Mouse (Mus musculus): ENCODE results near the gene Mbtps1. TPM values are rescaled to one million over a fixed set of nuclear protein-coding genes. Genes with fewer than 3 reads are reported as not detected.

Mbtps1 gene
- polyA plus RNA-seq, 1 experiment from 2014 or later, result 72.4 TPM

DNA sequence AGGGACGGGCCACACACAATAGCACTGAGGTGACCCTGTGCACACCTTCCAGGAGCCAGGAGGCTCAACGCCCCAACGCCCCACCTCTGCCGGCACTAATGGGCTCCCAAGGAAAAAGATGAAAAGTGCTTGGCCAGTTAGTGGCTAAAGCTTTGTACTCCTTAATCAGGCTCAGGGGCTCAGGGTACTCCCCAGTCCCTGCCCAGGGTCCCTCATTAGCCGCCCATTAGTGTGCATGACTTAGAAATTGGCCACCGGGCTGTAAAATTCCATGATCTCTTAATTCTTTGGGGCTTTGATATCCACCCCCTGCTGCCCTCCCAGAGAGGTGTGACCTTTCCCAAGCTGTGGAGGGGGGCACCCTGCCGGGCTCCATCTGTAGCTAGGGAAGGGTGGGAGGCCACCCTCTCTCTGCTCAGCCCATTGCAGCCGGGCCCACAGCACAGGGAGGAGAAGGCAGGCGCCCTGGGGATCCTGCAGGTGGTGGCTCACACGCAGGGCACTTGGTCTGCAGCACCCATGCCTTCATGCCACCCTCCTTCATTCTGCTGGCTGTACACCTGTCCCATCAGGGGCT lies 55.3 kb downstream of the Mbtps1 start:
- Histone ChIP-seq H3K4me1 (ENCODE audit: control insufficient read depth, insufficient read depth, low read length) (no peaks in the 10 kb centered on the region), H3K9ac (ENCODE audit: low read length) (no peak overlapping the region), H3K27ac (ENCODE audit: low read length) (no peak overlapping the region), H3K4me2 (ENCODE audit: low read depth, low read length) (no peak overlapping the region), H3K4me3 (ENCODE audit: low read length) (no peak overlapping the region), H3K36me3 (ENCODE audit: control insufficient read depth, insufficient read depth) (peaks cover 11% of the 10 kb centered on the region), H3K27me3 (ENCODE audit: control insufficient read depth, insufficient read depth, low read length) (peaks cover 5% of the 10 kb centered on the region; the same call in 1 of the 2 replicates), H3K9me3 (replicated peaks; ENCODE audit: control insufficient read depth, low read length) (no peaks in the 10 kb centered on the region)
- ATAC-seq (replicated peaks; ENCODE audit: extremely low read depth, insufficient read depth, low FRiP score), result no peak
- 62% methylated on average over 10 of the region's 10 CpGs for WGBS

GRCm38 (mm10) chr8:119502111-119502510 lies 56.4 kb downstream of the Mbtps1 start:
- no peak for ATAC-seq (replicated peaks; ENCODE audit: extremely low read depth, insufficient read depth, low FRiP score)
- Histone ChIP-seq H3K4me2 (ENCODE audit: low read depth, low read length) (no peak overlapping the region), H3K4me1 (ENCODE audit: control insufficient read depth, insufficient read depth, low read length) (no peaks in the 10 kb centered on the region), H3K27me3 (ENCODE audit: control insufficient read depth, insufficient read depth, low read length) (peaks cover 5% of the 10 kb centered on the region; the same call in 1 of the 2 replicates), H3K27ac (ENCODE audit: low read length) (no peak overlapping the region), H3K36me3 (ENCODE audit: control insufficient read depth, insufficient read depth) (peaks cover 1% of the 10 kb centered on the region), H3K9me3 (replicated peaks; ENCODE audit: control insufficient read depth, low read length) (no peaks in the 10 kb centered on the region), H3K4me3 (ENCODE audit: low read length) (no peak overlapping the region), H3K9ac (ENCODE audit: low read length) (no peak overlapping the region)
- 40% methylated on average over 4 of the region's 4 CpGs for WGBS

GRCm38 (mm10) chr8:119501598-119501997 lies 56.9 kb downstream of the Mbtps1 start, which contains the start of gene Slc38a8:
Gene Slc38a8 (minus strand): TSS chr8:119501698.
- no peaks in the 10 kb centered on the region for H3K4me1 ChIP-seq (ENCODE audit: control insufficient read depth, insufficient read depth, low read length)
- peaks cover 5% of the 10 kb centered on the region; the same call in 1 of the 2 replicates for H3K27me3 ChIP-seq (ENCODE audit: control insufficient read depth, insufficient read depth, low read length)
- WGBS, result 41% methylated on average over 5 of the region's 5 CpGs
- H3K27ac ChIP-seq (ENCODE audit: low read length), result no peak within 1 kb of the TSS
- H3K36me3 ChIP-seq (ENCODE audit: control insufficient read depth, insufficient read depth), result no peaks in the 10 kb centered on the region
- H3K4me3 ChIP-seq (ENCODE audit: low read length), result no peak within 1 kb of the TSS
- H3K9ac ChIP-seq (ENCODE audit: low read length), result no peak within 1 kb of the TSS
- no peaks in the 10 kb centered on the region for H3K9me3 ChIP-seq (replicated peaks; ENCODE audit: control insufficient read depth, low read length)
- H3K4me2 ChIP-seq (ENCODE audit: low read depth, low read length), result no peak within 1 kb of the TSS
- no peak for ATAC-seq (replicated peaks; ENCODE audit: extremely low read depth, insufficient read depth, low FRiP score)

DNA sequence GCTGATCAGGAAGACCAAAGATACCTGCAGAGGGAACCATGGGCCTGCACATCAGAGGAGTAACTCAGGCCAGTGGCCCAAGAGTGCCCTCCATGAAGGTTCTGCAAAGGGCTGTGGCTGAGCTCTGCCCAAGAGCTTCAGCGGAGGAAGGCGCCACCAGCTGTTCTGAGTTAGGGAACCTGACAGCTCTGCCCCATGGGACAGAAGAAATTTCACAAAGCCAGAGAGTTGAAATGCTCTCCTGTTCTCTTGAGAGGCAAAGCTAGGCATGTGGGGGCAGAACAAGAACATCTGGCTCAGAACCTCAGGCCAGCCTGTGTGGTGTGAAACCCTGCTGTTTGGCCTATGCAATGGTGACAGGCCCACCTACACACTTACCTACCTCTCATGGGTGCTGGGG lies 58.7 kb downstream of the Mbtps1 start:
- Histone ChIP-seq H3K4me1 (ENCODE audit: control insufficient read depth, insufficient read depth, low read length) (no peaks in the 10 kb centered on the region), H3K9ac (ENCODE audit: low read length) (no peak overlapping the region), H3K9me3 (replicated peaks; ENCODE audit: control insufficient read depth, low read length) (no peaks in the 10 kb centered on the region), H3K4me2 (ENCODE audit: low read depth, low read length) (no peak overlapping the region), H3K4me3 (ENCODE audit: low read length) (no peak overlapping the region), H3K27ac (ENCODE audit: low read length) (no peak overlapping the region), H3K36me3 (ENCODE audit: control insufficient read depth, insufficient read depth) (no peaks in the 10 kb centered on the region), H3K27me3 (ENCODE audit: control insufficient read depth, insufficient read depth, low read length) (peaks cover 5% of the 10 kb centered on the region; the same call in 1 of the 2 replicates)
- no peak for ATAC-seq (replicated peaks; ENCODE audit: extremely low read depth, insufficient read depth, low FRiP score)
- 86% methylated on average over 2 of the region's 2 CpGs for WGBS

DNA sequence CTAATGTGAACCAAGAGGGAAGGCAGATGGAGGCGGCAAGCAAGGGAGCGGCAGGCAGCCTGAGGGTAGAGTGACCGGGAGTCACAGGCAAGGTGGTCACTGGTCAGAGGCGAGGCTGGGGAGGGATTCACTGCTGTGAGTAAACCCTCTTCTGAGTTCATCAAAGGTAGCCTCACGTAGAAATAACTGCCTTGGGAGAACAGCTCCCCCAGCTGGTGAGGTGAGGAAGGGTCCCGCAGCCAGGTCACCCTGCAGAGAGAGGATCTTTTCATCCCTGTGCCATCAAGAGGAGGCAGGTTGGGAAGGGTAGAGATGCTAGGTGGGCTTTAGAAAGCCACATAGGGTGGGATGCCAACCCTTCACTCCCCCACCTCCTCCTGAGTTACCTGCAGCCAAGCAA lies 61.7 kb downstream of the Mbtps1 start:
- ATAC-seq (replicated peaks; ENCODE audit: extremely low read depth, insufficient read depth, low FRiP score), result no peak
- no peak overlapping the region for H3K4me3 ChIP-seq (ENCODE audit: low read length)
- no peak overlapping the region for H3K4me2 ChIP-seq (ENCODE audit: low read depth, low read length)
- H3K36me3 ChIP-seq (ENCODE audit: control insufficient read depth, insufficient read depth), result no peaks in the 10 kb centered on the region
- H3K27me3 ChIP-seq (ENCODE audit: control insufficient read depth, insufficient read depth, low read length), result peaks cover 11% of the 10 kb centered on the region
- H3K9ac ChIP-seq (ENCODE audit: low read length), result no peak overlapping the region
- H3K27ac ChIP-seq (ENCODE audit: low read length), result no peak overlapping the region
- no peaks in the 10 kb centered on the region for H3K4me1 ChIP-seq (ENCODE audit: control insufficient read depth, insufficient read depth, low read length)
- 20% methylated on average over 6 of the region's 6 CpGs for whole genome bisulfite sequencing
- H3K9me3 ChIP-seq (replicated peaks; ENCODE audit: control insufficient read depth, low read length), result no peaks in the 10 kb centered on the region

- Histone ChIP-seq H3K9me3 (replicated peaks; ENCODE audit: control insufficient read depth, low read length) (no peaks in the 10 kb centered on the region), H3K27me3 (ENCODE audit: control insufficient read depth, insufficient read depth, low read length) (no peaks in the 10 kb centered on the region), H3K27ac (ENCODE audit: low read length) (no peak overlapping the region), H3K4me3 (ENCODE audit: low read length) (no peak overlapping the region), H3K36me3 (ENCODE audit: control insufficient read depth, insufficient read depth) (no peaks in the 10 kb centered on the region), H3K4me2 (ENCODE audit: low read depth, low read length) (no peak overlapping the region), H3K9ac (ENCODE audit: low read length) (no peak overlapping the region), H3K4me1 (ENCODE audit: control insufficient read depth, insufficient read depth, low read length) (peaks cover 12% of the 10 kb centered on the region)
- no peak for ATAC-seq (replicated peaks; ENCODE audit: extremely low read depth, insufficient read depth, low FRiP score)
- WGBS, result 70% methylated on average over 7 of the region's 7 CpGs
These were observed 71.4 kb downstream of the Mbtps1 start for GRCm38 (mm10) chr8:119487093-119487492.

DNA sequence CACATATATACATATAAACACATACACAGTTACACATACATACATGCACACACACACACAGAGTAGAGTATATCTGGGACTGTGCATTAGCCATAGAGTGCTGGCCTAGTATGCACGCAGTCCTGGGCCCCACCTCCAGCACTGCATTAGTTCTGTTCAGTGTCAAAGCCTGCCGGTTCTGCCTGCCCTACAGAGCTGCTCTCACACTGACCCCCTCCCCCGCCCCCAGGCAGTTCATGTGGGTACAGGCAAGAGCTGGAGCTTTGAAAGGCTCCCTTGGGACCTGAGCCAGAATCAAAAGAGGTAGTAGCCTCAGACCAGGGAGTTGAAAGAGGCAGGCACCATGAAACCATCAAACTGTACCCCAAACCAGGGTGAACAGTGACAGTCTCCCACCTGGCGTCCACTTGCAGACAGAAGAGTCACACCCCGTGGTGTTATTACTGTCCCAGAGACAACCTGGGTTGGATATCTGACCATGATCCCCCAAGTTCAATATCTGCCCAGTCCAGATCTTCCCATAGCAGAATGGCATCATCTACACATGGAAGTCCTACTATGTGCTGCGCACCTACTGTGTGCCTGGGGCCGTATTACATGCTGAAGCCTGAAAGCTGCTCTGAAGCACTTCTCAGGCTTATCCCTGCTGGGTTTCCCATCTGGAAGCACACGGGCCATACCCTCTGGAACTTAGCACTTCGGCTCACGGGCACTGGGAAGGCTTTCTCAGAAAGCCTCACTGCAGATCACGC lies 74.2 kb downstream of the Mbtps1 start:
- H3K36me3 ChIP-seq (ENCODE audit: control insufficient read depth, insufficient read depth), result no peaks in the 10 kb centered on the region
- WGBS, result 75% methylated on average over 11 of the region's 11 CpGs
- H3K9me3 ChIP-seq (replicated peaks; ENCODE audit: control insufficient read depth, low read length), result no peaks in the 10 kb centered on the region
- H3K4me3 ChIP-seq (ENCODE audit: low read length), result no peak overlapping the region
- H3K4me2 ChIP-seq (ENCODE audit: low read depth, low read length), result no peak overlapping the region
- ATAC-seq (replicated peaks; ENCODE audit: extremely low read depth, insufficient read depth, low FRiP score), result no peak
- H3K27me3 ChIP-seq (ENCODE audit: control insufficient read depth, insufficient read depth, low read length), result no peaks in the 10 kb centered on the region
- no peaks in the 10 kb centered on the region for H3K4me1 ChIP-seq (ENCODE audit: control insufficient read depth, insufficient read depth, low read length)
- no peak overlapping the region for H3K27ac ChIP-seq (ENCODE audit: low read length)
- no peak overlapping the region for H3K9ac ChIP-seq (ENCODE audit: low read length)

- no peaks in the 10 kb centered on the region for H3K27me3 ChIP-seq (ENCODE audit: control insufficient read depth, insufficient read depth, low read length)
- no peaks in the 10 kb centered on the region for H3K4me1 ChIP-seq (ENCODE audit: control insufficient read depth, insufficient read depth, low read length)
- no peaks in the 10 kb centered on the region for H3K36me3 ChIP-seq (ENCODE audit: control insufficient read depth, insufficient read depth)
- no peak overlapping the region for H3K4me3 ChIP-seq (ENCODE audit: low read length)
- H3K9me3 ChIP-seq (replicated peaks; ENCODE audit: control insufficient read depth, low read length), result no peaks in the 10 kb centered on the region
- no peak overlapping the region for H3K9ac ChIP-seq (ENCODE audit: low read length)
- WGBS, result 36% methylated on average over 5 of the region's 5 CpGs
- H3K4me2 ChIP-seq (ENCODE audit: low read depth, low read length), result no peak overlapping the region
- no peak for ATAC-seq (replicated peaks; ENCODE audit: extremely low read depth, insufficient read depth, low FRiP score)
- no peak overlapping the region for H3K27ac ChIP-seq (ENCODE audit: low read length)
These were observed 79.9 kb downstream of the Mbtps1 start for GRCm38 (mm10) chr8:119478684-119479083.

- no peaks in the 10 kb centered on the region for H3K9me3 ChIP-seq (replicated peaks; ENCODE audit: control insufficient read depth, low read length)
- no peak overlapping the region for H3K4me2 ChIP-seq (ENCODE audit: low read depth, low read length)
- WGBS, result 83% methylated on average over 8 of the region's 8 CpGs
- no peak for ATAC-seq (replicated peaks; ENCODE audit: extremely low read depth, insufficient read depth, low FRiP score)
- H3K4me3 ChIP-seq (ENCODE audit: low read length), result no peak overlapping the region
- no peak overlapping the region for H3K9ac ChIP-seq (ENCODE audit: low read length)
- peaks cover 7% of the 10 kb centered on the region for H3K4me1 ChIP-seq (ENCODE audit: control insufficient read depth, insufficient read depth, low read length)
- no peak overlapping the region for H3K27ac ChIP-seq (ENCODE audit: low read length)
- peaks cover 6% of the 10 kb centered on the region; the same call in 1 of the 2 replicates for H3K27me3 ChIP-seq (ENCODE audit: control insufficient read depth, insufficient read depth, low read length)
- H3K36me3 ChIP-seq (ENCODE audit: control insufficient read depth, insufficient read depth), result no peaks in the 10 kb centered on the region
These were observed 90.4 kb downstream of the Mbtps1 start for GRCm38 (mm10) chr8:119468091-119468490.
